Mouse (Mus musculus) gastrocnemius, postnatal 25 days (tissue): Measurements from ENCODE around the gene Armc9. TPM values are rescaled to one million over a fixed set of nuclear protein-coding genes. Genes with fewer than 3 reads are reported as not detected.

Source experiments
- DNase-seq: peaks from one replicate; pipeline ENCODE4 v3.0.0; 2022
- long read RNA-seq, 2 experiments: library from polyadenylated mRNA; stranded (forward); transcript quantifications; one replicate each; pipeline ENCODE4 v2.0.0; 2021
- total RNA-seq, 2 experiments: library from RNA; stranded (reverse); gene quantifications; 1 replicate in 1 of 2; 2 replicates in 1 of 2; pipeline ENCODE4 v1.2.3; 2021

Gene Armc9
- 1 to 10 TPM; 2.1 to 2.4 TPM for total RNA-seq
- long read RNA-seq, experiment 1, partial matches to known transcripts: 5 of 7 reads
- long read RNA-seq, experiment 1, other reads (novel, unspliced or antisense): 2 of 7 reads
- long read RNA-seq, experiment 2, full-length matches to known transcripts: 5 of 7 reads
- long read RNA-seq, experiment 2, partial matches to known transcripts: 2 of 7 reads
- long read RNA-seq, experiment 2, other reads (novel, unspliced or antisense): 0 of 7 reads

DNA sequence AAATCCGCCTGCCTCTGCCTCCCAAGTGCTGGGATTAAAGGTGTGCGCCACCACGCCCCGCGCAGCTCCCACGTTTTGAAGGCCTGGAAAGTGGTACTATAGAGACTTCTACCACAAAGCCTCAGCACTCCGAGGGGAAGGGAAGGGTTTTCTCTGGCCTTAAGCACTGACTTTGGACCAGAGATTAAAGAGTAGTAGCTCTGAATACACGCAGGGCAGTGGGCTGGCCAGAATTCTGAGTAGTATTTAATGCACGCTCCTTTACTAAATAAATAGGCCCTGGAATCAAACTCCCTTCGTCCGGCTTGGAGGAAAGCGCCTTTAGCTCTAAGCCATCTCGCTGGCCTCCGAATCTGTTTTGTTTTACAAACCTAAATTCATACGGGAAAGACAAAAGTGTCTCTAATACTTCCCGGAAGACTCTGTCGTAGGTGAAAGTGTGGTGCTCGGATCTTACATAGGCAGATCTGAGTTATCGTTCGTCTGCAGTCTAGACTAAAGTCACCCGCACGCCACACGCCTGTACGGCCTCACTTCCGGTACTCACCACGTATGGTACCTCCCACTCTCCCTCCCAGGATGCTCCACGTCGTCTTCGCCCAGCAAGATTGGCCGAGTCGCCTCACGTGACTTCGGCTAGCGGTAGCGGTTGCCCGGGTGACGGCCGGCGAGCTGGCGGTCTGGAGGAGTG, at the start of gene Armc9:
TSS of gene Armc9 (plus strand) at position 648 of the 691 bp plus-strand sequence.
- DNase-seq: peak; percentile 92

DNA sequence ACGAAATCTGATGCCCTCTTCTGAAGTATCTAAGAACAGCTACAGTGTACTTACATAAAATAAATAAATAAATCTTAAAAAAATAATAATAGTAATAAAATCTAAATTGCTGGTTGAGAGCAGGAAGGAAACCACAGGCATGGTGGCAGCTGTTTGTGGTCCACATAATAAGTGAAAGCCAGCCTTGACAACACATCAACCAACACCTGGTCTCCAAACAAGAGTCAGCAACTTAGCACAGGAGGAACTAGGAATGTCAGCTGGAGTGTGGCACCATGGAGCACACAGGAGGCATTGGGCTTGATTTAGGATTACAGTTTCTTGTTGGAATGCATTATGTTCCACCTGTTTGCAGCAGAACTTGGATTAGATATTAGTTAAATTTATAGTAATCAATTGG, 49.5 kb upstream of the Armc9 start:
- no peak for DNase-seq

DNA sequence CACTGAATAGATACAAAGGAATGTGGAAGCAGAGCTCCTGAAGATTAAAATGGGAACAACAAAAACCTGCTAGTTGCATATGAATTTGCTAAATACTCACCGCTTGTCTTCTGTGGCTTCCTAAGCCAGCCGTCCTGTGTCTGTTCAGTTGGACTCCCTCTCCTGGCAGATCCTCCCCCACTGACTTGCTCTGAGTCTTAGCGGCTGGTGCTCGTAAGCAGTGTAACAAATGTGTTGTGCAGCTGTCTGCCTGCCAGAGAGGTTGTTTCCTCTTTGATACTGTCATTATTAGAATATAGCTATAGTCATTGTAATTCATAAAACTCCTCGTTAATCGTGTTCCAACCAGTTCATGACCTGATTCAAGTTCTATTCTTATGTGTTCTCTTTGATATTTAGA, 42.8 kb upstream of the Armc9 start, which contains the start of gene Htr2b:
TSS of gene Htr2b (minus strand) at position 192 of the 400 bp plus-strand sequence.
- peak; percentile 11 for DNase-seq

DNA sequence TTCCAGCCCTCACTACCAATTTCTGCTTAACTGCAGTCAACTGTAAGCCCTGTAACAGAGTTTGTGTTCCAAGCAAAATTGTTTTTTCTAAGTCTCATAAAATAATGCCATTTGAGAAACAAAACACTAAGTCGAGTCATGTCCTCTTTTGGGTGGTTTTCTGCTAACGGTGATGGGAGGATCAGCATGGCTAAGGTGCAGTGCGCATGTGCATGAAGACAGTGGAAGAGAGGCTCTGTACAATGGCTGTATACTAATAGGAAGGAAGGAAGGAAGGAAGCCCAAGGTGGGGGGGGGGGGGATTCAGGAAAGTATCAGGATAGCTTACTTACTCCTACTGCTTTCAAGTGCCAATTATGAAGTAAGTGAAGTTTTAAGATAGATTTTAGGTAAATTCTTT, 40.4 kb upstream of the Armc9 start:
- no peak for DNase-seq

DNA sequence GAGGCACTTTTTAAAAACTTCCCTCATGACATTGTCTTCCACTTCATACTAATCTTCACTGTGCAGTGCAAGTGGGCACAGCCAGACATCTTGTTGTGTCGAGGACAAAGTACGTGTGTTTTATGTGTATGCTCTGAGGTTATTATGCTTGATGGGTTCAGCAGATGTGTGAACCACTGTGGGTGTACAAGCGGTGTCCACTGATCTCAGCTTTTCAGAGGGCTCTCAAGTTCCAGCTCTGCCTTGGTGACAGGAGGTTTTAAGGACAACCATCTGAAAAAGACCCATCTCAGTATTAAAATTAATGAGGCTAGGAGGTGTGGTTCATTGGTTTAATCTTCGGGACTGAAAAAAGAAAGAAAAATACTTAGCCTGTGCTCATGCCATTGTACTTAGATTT, 35.0 kb upstream of the Armc9 start:
- no peak for DNase-seq

DNA sequence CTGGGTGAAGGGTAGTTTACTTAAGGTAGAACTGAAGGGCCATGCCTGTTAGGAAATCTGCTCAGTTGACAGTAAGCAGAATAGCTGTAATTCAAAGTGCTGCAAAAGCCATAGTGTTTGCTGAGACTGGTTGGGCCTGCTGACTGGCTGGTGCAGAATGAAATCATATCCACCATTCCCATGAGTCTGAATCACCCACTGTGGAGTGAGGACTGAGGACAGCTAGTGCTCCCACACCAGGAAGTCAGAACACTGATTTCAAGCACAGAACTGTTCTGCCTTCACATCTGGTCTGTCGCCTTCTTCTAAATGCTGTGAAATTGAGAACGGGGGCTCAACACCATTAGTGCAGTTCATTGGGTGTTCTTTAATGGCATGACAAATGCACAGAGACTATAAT, 28.5 kb upstream of the Armc9 start:
- no peak for DNase-seq

DNA sequence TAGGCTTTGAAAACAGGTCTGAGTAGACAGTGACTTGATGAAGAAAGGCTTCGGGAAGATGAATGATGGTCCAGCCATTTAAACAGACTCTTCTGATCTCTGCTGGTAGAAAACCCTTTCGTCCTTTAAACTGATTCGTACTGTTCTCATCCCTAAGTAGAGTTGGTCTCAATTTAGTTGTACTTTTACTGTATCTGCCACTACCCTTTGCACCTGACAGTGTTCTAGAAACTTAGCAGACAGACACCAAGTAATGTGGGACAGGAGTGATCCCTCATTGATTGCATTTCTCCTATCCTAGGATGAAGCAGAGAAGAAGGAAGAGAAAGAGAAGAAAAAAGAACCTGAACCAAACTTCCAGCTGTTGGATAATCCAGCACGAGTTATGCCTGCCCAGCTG, 21.2 kb upstream of the Armc9 start, which contains the start of gene Gm21972:
TSS of gene Gm21972 (plus strand) at position 301 of the 400 bp plus-strand sequence.
- no peak for DNase-seq

DNA sequence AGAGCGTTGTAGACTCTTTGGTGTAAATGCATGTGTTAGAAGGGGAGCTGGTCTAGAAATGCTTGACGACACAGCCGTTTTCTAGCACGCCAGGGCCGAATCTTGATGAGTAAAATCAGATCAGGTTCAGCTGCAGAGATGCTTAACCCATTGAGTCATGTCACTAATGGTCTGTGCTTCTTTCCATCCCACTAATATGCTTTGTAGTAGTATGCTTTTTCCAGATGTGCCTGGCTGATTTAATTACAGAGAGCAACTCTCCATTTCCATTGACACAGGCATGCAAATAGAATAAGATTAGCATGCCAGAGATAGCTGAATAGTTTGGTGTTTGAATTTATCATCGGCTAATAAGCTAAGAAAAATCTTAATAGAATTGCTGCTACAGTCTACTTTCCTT, 19.3 kb upstream of the Armc9 start:
- no peak for DNase-seq

DNA sequence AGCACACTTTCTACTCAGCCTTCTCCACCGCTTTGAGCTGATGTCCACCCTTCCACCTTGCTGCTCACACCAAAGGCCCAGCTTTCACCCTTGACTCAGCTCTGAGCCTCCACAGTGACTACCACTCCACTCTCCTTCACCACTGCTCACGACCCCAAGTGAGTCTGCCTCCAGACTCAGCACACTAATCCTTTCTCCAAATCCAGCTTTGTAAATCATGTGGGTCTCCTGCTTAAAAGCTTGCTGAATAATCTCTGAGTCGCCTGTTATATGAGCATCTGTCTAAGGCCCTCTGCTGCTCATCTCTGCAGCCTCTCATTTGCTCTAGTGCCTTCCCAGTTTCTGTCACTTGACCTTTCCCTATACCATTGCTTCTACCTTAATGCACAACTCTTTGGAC, 13.5 kb upstream of the Armc9 start:
- no peak for DNase-seq

DNA sequence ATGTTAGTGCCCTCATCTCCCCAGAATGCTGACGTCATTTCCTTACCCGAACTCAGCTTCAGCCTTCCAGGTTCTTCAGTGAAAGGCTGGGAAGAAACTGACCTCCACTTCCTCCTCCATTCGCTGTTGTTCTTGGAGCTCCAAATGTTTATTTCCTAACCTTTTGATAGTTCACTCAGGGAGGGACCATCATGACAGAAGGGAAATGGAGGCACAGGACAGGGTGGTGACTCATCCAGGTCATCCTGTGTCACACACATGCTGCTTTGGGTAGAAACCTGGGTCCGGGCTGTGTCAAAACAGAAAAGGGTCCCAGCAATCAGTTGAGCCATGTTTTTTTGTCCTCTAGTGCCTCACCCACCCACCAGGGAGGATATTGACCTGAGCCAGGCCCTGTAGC, 11.4 kb upstream of the Armc9 start:
- DNase-seq: no peak

DNA sequence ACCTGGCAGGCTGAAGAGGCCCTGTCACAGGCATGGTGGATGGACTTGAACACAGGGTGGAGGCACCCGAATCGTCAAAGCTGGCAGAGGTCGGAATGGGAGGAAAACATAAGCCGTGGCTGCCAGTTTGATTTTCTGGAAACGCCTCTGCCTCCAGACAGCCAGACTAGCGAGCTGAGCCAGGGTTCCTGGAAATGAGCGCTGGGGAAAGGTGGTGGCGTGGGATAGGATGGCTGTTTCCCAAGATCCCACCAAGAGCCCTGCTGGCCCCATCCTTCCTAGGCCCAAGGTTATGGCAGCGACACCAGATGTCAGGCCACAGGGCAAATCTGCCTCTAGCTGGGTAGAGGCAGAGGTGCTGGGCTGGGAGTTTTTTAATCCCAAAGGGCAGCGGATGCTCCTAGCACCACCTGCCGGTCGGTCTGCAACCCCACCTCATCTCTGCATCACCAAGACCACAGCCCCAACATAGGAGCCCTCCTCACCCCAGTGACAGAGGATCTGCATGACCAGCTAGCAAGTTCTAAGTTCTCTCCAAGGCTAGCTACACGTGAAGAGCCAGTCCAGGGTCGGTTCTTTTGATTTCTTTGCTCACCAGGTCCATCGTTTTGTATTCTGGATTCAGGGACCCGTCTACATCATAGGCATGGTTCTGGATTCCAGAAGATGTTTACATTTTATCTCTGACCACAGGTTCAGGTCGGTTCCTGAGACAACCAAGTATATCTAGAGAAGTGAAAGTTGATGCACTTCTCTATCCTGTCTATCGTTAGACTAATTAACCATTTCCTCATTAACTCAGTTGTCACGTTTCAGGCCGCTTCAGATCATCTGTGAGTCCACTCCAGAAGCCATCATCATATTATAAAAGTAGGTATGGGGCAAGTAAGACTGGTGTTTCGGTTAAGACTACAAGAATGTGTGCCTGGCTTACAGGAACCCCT, 10.3 kb upstream of the Armc9 start:
- DNase-seq: no peak

DNA sequence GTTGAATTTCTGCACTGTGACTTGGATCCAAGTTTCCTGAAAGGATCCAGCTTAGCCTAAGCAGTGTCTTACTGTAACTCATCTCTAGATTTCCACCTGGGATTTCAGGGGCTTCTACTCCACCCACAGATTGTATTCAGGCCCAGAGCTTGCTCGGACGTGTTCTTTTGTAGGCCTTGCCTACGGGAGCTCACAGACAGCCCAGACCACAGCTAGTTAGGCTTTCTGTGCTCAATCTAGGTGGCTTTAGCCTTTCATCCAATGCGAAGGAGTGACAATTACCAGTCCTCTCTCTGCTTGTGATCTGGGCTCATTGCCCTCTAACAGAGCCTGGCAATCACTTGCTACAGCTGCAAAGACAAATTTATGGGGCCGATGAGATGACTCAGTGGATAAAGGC, 8.3 kb upstream of the Armc9 start:
- no peak for DNase-seq

DNA sequence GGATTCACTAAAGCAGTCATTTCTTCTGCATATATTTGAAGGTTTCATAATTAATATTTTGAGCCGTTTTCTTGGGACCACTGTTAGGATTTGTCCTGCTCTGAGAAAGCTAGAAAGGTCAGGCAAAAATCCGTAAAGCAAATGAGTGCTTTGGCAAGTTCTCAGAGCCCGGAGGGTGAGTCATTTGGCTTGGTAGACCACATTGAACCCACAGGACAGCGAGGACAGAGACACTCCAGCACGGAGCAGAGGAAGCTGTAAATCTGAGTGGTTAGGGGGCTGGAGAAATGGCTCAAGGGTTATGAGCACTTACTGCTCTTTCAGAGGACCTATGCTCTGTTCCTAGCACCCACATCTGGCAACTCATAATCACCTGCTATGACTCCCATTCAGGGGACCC, 7.0 kb upstream of the Armc9 start:
- no peak for DNase-seq

DNA sequence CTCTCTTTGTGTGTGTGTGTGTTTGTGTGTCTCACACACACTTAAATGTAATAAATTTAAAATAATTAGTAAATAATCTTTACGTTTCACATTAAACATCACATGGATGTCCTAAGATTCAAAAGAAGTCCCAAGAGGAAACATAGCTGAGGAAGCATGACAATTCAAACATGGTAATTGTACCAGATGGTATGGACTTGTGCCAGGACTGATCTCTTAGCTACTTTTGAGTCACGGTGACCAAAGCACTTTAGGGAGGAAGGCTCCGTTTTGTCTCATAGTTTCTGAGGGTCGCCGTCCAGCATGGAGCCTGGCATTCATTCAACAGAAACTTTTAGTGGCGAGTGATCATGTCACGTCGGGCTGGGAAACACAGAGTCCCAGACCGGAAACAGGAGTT, 6.4 kb upstream of the Armc9 start:
- no peak for DNase-seq

DNA sequence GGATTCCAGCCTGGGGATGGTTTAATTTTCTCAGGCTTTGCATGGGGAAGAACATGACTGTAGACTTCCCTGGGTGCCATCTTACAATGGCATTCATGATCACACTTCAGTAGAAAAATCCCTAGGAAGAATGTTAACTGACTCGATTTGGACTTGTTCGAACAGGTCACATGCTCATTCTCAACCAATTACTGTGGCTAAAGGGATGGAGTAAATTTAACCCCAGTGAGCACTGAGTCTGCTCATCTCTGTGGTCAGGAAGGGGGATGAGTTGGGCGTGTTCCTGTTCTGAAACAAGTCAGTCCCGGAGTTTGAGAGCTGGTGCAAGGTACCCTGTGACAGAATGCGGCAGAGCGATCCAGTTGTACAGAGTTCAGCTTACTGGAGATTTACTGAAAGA, 3.7 kb upstream of the Armc9 start:
- DNase-seq: no peak

DNA sequence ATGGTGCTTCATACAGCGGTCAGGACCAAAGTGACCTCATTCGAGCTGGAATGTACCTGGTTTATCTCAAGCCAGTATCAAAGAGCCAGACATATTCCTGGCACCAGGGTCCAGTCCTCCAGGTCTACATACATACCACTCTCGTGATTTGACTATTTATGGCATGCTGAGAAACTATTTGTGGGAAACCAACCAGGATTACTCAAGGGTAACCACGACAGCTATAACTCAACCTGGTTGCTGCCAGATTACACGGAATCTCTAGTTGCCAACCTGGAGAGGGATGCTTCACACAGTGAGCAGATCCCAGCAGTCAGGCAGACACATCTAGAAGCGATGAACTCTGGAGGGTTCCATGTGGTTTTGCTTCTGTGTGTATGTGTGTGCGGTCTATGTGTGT, 3.2 kb upstream of the Armc9 start:
- no peak for DNase-seq

DNA sequence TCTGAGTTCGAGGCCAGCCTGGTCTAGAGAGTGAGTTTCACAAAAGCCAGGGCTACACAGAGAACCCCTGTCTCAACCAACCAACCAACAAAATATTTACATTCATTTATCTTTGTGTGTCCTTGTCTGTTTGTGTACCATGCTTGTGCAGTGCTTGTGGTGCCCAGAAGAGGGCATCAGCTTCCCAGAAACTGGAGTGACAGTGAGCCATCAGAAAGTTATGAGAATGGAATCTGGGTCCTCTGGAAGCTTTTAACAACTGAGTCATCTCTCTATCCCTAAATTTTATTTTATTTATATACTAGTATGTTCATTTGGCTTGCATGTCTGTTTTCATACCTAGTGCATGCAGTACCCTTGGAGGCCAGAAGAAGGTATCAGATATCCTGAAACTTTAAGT, 2.0 kb upstream of the Armc9 start:
- DNase-seq: no peak

DNA sequence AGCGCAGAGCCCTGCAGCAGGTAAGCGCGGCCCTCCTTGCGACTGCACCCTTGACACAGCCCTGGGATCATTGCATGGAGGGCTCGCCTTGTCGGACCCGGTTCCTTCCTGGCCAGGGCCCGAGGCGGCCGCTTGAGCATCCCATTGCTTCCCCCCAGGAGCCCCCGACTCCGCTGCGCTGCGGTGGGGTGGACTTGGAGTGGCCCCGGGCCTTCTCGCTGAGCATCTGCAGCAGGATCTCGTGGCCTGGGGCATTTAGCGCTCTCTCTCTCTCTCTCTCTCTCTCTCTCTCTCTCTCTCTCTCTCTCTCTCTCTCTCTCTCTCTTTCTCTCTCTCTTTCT, 214 bp downstream of the Armc9 start:
- DNase-seq: no peak

DNA sequence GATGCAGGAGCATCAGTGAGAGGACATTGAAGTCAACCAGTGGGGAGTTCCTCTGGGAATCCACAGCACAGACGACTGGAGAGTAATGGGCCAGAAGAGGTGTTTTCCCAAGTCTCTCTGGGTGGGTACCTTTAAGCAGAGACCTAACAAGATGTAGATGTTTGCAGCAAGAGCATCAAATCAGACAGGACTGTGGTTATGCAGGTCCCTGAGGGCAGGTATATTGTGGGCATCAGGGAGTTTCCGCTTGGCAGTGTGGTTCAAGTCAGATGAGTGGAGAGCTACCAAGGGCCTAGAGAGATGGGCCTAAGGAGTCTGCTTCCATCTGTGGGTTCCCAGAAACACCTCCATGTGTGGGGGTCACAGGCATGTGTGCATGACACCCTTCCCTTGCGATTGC, 1.5 kb downstream of the Armc9 start:
- DNase-seq: no peak

DNA sequence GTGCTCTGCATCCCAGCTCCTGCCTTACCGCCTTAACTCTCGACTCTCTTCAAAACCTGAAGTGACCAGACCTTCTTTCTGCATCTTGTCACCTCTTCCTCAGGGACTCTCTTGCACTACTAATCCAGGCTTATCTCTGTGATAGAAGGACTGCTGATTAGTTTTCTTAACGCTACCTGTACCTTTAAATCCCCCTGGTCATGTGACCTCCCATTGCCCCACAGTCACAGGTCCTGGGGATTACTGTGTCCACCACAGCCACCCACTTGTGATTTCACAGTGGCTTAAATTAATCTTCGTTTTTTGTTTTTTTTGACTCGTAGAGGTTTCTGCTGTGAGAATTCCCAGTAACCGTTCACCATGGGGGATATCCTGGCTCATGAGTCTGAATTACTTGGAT, 2.0 kb downstream of the Armc9 start:
- no peak for DNase-seq

DNA sequence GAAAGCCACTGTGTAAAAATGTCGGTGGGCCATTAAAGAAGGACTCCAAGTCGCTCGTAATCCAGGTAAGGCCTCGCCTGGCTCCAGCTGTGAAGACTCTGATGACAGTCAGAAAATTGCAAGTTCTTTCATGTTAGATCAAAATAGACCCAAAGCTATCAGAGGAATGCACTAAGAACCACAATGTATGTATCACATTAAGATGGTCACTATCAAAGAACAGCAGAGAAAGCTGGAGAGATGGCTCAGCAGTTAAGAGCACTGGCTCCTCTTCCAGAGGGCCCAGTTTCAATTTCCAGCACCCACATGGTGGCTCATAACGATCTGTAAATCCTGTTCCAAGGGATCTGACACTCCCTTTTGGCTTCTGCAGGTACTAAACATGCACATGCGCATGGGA, 5.5 kb downstream of the Armc9 start:
- DNase-seq: no peak

DNA sequence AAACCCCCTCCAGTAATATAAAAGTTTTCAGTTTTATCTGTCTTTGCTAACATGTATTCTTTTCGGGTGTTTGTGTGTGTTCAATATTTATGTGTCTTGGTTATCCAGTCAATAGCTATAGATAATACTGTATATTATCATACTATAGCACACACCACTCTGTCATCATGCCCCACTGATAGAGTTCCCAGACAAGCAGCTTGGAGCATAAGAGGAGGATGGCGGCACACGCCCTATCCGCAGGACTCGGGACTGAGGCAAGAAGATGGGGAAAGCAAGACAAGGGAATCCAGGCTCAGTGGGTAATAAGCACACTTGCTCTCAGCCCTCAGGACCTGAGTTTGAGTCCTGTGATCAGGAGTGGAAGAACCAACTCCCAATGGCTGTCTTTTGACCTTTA, 5.9 kb downstream of the Armc9 start:
- DNase-seq: no peak

DNA sequence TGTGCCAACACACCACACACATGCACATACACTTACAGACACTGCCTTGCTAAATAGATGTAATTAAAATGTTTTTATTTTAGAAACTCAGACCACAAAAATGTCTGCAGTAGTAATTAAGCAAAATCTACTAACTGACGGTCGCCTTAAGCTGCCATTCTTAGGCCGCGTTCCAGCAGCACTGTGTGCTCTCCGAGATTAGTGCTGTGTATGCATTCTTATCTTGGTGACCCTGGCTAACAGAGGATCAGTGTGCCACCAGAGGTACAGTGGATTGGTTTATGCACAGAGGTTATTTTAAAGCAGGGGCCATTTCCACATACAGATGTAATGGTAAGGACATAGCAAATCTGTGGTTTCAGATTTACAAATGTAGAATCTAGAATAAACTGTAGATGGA, 6.5 kb downstream of the Armc9 start:
- DNase-seq: no peak
